Mouse (Mus musculus) central nervous system, embryonic 18 days (tissue): ENCODE measurements around the gene Olfr667. TPM values are rescaled to one million over a fixed set of nuclear protein-coding genes. Genes with fewer than 3 reads are reported as not detected.

Source experiments
- polyA plus RNA-seq: library from polyadenylated mRNA; depleted of rRNA; stranded (reverse); fragments of >200 nt; gene quantifications from 2 replicates; pipeline ENCODE4 v1.2.3, GENCODE M21; 2012; rRNA removed

Olfr667 gene
- polyA plus RNA-seq, result not detected in 2 replicates

DNA sequence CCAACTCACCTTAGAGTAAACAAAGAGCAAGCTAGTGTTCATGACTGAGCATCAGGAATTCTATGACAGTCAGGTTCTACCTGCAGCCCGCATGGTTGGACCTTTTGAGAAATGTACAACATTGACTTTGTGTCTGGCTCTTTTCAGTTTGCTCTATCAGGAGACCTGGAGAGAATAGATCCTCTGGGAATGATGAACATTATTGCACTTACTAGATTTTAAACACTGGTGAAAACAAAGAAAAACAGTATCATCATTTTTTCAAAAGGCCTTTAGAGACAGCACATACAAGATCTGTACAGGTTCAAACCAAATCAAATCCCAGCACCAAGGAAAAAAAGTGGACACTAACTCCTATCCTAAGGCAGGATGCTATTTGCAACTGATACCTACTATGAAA lies at the start of gene Olfr667:
TSS of gene Olfr667 (minus strand) at position 101 of the 400 bp plus-strand sequence.

DNA sequence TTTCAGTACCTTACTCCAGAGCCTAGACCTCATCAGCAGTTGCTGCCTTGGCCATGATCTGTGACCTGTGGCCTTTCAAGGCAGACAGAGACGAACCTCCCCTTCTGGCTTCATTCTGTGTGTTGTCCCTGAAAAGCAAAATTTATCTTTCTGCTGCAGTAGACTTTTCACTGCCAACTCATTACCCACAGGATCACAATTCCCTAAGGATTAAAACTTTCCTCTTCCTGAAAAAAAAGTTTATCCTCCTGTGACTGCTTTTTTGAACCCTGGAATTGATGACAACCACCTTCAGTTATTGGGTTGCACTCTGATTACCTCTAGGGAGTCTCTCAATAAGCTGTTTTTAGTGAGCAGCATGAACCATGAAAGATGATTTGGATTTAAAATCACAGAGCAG lies 41.2 kb upstream of the Olfr667 start, which contains the start of gene Olfr670:
TSS of gene Olfr670 (minus strand) at position 101 of the 400 bp plus-strand sequence.

DNA sequence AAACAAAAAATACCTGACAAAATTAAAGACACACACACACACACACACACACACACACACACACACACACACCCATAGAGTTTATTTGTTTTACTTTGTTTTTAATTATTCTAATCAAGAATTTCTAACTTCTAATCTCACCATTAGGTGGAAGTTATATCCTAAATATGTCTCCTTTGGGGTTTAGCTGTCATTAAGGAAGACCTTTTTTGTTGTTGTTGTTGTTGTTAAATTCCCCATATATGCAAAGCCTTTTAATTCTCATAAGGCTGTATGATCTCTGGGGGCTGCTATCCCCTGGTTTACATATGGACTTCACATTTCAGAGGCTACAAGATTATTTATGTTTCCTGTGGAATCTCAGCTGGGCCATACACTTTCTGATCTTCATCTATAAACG lies 12.7 kb upstream of the Olfr667 start, which contains the start of gene Olfr669:
TSS of gene Olfr669 (plus strand) at position 301 of the 400 bp plus-strand sequence.

DNA sequence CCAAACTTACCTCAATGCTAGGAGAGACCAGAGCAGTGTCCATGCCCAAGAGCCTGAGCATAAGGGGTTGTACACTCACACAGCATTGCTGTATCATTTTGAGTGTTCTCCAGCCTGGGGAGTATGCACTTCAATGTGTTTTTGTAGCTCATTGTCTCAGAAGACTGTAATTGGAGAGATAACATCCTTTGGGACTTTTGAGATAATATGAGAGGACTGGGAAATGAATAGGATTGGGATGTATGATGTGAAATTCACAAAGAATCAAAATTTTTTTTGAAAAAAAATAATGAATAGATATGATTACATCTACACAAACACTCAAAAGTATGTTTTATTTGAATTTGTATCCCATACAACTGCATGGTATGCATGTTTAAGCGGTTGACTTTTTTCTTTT lies 6.7 kb upstream of the Olfr667 start, which contains the start of gene Olfr668:
TSS of gene Olfr668 (minus strand) at position 101 of the 400 bp plus-strand sequence.

DNA sequence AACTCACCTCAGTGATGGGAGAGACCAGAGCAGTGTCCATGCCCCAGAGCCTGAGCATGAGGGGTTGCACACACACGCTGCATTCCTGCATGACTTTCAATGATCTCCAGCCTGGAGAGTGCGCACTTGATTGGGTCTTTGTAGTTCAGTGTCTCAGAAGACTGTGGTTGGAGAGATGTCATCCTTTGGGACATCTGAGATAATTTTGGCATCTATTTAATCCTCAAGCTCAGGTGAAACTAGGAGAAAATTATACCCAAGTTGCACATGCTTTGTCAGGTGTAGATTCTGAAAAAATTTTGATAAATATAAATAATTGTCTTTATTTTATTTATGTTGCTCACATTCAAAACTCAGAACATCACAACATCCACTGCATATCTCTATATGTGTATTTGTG lies 25.4 kb downstream of the Olfr667 start, which contains the start of gene Olfr666:
TSS of gene Olfr666 (minus strand) at position 101 of the 400 bp plus-strand sequence.

DNA sequence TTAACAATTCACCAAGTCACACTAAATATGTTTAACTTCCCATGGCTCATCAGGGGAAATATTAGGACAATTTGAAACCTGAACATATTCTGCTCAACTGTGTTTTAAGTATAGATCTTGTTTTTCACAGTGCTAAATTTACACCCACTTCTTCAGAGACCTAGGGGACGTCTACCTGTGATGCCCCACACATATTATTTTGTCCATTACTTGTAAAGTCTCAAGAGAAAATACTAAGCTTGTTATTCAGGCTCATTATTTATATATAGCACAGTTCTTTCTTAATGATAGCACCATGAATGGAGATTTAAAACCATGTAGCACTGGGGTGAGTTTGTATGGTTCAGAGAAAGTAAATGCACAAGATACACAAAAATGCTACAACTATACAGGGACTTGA lies 43.6 kb downstream of the Olfr667 start, which contains the start of gene Olfr665:
TSS of gene Olfr665 (plus strand) at position 301 of the 400 bp plus-strand sequence.

Other genes with a start within 250 kb of the Olfr667 start
- not detected in 2 replicates for gene Olfr661, start 235.0 kb downstream of the Olfr667 start, polyA plus RNA-seq
- gene Usp17le, start 144.0 kb downstream of the Olfr667 start, polyA plus RNA-seq, result not detected in 2 replicates
- not detected in 2 replicates for gene Usp17lb, start 78.9 kb downstream of the Olfr667 start, polyA plus RNA-seq
- not detected in 2 replicates for gene Usp17la, start 64.5 kb downstream of the Olfr667 start, polyA plus RNA-seq
- not detected in 2 replicates for gene Olfr665, start 43.5 kb downstream of the Olfr667 start, polyA plus RNA-seq
- gene Olfr666, start 25.5 kb downstream of the Olfr667 start, polyA plus RNA-seq, result not detected in 2 replicates
- gene Olfr668, start 6.6 kb upstream of the Olfr667 start, polyA plus RNA-seq, result not detected in 2 replicates
- gene Olfr669, start 12.8 kb upstream of the Olfr667 start, polyA plus RNA-seq, result not detected in 2 replicates
- not detected in 2 replicates for gene Olfr670, start 41.1 kb upstream of the Olfr667 start, polyA plus RNA-seq
- gene Olfr671, start 57.6 kb upstream of the Olfr667 start, polyA plus RNA-seq, result not detected in 2 replicates
- not detected in 2 replicates for gene Olfr672, start 80.5 kb upstream of the Olfr667 start, polyA plus RNA-seq
- gene Olfr675, start 107.0 kb upstream of the Olfr667 start, polyA plus RNA-seq, result not detected in 2 replicates
- gene Olfr676, start 111.2 kb upstream of the Olfr667 start, polyA plus RNA-seq, result not detected in 2 replicates
- gene Olfr677, start 129.9 kb upstream of the Olfr667 start, polyA plus RNA-seq, result not detected in 2 replicates
- not detected in 2 replicates for gene Olfr678, start 143.0 kb upstream of the Olfr667 start, polyA plus RNA-seq
- gene Olfr679, start 159.7 kb upstream of the Olfr667 start, polyA plus RNA-seq, result not detected in 2 replicates
- not detected in 2 replicates for gene Olfr680-ps1, start 171.3 kb upstream of the Olfr667 start, polyA plus RNA-seq
- gene Olfr681, start 195.4 kb upstream of the Olfr667 start, polyA plus RNA-seq, result not detected in 2 replicates
- not detected in 2 replicates for gene Olfr683, start 225.5 kb upstream of the Olfr667 start, polyA plus RNA-seq
- not detected in 2 replicates for gene Olfr684, start 242.2 kb upstream of the Olfr667 start, polyA plus RNA-seq